Mouse (Mus musculus) skeletal muscle tissue, adult 2 months (tissue): ENCODE results near the gene Gpha2.
A peak's percentile ranks its signal among the peaks of the same experiment; 100 is the strongest.

Experiments
- DNase-seq: peaks from one replicate; pipeline ENCODE4 v3.0.0-alpha.2; 2012; ENCODE audit warnings: low read depth, low spot score

Gene Gpha2

DNA sequence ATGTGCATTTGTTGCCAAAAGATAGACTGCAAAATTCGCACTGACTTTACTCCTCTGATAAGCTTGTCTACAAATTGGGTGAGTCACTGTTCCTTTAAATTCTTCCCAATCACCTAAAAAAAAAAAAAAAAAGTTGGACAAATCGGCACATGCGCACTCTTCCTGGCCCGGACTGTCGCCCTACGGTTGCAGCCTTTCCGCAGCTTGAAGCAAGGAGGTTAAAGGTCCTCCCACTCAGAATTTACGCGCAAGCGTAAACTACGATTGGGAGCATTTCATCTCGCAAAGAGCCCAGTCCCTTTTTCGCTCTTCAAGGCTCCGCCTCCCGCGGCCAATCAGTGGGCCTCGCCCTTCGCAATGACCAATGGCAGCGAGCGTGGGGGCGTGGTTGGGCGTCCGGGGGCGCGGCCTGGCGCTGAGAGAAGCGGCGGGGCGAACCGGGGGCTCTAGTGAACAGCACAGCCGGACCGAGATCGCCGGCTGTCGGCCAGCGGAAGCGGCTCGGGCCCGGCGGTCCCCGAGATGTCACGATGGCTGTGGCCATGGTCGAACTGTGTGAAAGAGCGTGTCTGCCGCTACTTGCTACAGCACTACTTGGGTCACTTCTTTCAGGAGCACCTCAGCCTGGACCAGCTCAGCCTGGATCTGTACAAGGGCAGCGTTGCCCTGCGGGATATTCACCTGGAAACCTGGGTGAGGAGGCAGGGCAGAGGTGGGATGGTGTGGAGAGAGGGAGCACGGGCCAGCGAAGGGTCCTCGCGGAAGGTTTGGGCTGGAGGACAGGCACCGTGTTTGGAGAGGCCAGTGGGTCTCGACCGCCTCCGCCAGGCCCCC is 15.3 kb downstream of the Gpha2 start, which contains the start of gene Atg2a:
Gene Atg2a, plus strand, starts transcription at position 395 of the 834 bp plus-strand sequence.
- peak; percentile 99 for DNase-seq

DNA sequence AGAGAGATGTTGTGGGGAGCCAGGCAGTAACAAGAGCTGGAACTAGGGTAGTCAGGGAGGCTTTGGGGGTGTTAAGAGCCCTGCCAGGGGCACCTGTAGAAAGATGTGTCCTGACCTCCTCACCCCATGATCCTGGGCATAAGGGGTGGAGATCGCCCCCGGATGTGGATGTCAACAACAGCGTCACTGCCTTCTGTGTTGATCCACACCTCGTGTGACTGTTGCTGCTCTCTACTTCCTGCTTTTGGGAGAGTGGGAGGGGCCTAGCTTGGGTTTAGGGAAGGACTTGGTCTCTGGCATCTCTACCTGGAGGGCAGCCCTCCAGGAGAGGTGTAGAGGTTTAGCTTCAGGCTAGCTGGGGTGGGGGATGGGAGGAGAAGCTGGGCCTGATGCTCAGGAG is 16.1 kb downstream of the Gpha2 start:
- DNase-seq, result peak; percentile 43

DNA sequence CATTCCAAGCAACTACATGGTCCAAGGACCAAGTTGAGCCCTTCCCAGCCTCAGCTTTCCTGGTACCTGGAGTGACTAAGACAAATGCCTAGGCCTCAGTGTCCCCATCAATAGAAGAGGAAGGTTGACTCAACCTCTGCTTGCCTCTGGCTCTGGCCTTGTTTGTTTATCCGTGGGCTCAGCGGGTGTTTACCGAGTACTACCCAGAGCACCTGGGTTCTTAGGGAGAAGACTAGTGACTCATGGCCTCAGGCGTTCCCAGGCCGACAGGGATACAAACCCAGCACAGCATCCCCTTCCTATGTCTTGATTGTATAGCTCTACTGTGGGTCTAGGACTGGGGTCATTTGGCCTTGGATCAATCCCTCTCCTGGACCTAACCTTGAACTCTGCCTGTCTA is 17.0 kb downstream of the Gpha2 start:
- DNase-seq, result no peak

DNA sequence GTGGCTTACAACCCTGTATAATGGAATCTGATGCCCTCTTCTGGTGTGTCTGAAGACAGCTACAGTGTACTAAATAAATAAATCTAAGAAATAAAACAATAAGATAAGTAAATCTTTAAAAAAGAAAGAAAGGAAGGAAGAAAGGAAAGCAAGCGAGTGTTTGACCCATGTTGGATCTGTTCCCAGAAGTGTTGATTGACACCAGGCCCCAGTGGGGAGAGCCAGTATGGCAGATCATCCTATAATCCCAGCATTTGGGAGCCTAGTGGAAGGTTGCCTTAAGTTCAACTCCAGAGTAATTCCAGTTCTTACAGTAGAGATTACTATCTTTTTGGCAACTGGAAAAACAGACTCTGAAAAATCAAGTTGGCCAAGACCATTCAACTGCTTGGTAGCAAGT is 19.6 kb downstream of the Gpha2 start:
- no peak for DNase-seq

DNA sequence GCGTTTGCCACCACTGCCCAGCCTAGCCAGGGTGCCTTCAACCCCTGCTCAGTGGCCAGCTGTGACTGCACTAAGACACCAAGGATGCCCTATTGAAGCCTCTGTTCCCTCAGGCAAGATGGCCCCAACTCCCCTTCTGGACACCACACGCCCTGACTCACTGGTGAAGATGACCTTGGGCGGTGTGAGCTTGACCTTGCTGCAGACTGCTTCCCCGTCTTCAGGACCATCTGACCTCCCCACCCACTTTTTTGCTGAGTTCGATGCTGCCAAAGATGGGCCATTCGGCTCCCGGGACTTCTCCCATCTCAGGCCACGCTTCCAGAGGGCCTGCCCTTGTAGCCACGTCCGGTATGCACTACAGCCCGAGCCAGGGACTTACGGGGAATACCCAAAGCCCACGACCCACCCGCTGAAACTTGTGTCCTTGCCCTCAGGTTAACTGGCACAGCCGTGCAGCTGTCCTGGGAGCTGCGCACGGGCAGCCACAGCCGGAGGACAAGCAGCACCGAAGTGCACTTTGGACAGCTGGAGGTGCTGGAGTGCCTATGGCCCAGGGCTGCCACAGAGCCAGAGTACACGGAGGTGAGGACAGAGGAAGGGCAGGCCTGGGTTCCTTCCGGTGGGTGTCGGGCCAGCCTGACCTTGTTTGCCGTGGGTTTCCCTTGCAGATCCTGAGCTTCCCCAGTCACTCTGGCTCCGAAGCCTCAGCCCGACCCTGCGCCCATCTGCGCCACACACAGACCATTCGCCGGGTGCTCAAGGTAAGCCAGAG is 21.5 kb downstream of the Gpha2 start:
- DNase-seq, result no peak

DNA sequence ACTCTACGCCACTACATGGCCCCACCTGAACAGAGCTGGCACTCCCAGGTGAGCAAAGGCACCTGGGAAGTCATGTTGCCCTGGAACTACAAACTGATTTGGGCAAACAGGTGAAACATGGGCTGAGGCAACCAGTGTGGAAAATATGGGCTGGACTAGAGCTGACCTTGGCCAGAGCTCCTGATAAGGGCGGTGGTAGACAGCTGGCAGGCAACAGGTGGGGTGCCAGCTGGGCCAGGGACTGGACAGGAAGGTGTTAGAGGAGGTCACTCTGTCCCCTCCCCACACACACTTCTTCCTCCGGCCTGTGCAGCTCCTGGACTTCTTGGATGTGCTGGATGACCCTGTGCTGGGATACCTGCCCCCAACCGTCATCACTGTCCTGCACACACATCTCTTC is 26.8 kb downstream of the Gpha2 start:
- DNase-seq, result no peak

DNA sequence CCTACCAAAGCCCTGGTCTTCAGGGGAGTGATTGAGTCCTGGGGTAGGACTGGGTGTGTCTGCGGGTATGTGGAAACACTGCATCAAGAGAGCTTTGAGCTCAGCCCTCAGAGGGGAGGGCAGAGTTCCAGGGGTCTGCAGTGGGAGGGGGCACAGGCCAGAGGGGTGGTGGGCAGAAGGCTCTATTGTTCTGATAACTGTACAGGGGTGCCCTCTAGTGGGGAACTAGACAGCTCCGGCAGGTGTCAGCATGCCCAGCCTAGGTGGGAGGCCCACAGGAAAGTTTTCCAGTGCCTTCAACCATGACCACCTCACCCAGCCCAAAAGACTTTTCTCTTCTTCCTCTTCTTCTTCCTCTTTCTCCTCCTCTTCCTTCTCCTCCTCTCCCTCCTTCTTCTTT is 34.2 kb downstream of the Gpha2 start:
- DNase-seq, result no peak

DNA sequence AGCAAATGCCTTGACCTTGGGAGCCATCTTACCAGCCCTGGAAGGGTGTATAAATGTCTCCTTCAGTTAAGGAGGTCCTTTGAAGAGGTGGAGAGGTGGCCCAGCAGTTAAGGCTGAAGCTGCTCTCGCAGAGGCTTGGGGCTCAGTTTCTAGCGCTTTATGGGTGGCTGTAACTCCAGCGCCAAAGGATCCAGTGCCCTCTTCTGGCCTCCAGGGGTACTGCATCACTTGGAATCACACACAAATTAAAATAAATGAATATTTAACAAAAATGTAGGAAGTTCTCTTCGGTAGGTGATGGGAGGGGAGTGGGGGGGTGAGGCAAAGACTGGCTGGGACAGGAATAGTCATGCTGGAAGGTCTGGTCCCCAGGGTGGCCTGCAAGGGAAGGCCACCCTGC is 34.8 kb downstream of the Gpha2 start:
- no peak for DNase-seq

DNA sequence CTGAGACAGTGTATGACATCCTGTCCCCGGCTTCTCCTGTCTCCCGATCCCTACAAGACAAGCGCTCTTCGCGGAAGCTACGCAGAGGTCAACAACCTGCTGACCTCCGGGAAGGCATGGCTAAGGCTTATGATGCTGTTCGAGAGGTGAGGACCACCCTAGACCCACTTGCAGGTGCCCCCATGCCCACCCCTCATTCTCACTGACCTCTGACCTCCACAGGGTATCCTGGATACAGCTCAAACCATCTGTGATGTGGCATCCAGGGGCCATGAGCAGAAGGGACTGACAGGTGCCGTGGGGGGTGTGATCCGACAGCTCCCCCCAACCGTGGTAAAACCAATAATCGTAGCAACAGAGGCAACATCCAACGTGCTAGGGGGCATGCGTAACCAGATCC is 35.2 kb downstream of the Gpha2 start:
- DNase-seq, result no peak

DNA sequence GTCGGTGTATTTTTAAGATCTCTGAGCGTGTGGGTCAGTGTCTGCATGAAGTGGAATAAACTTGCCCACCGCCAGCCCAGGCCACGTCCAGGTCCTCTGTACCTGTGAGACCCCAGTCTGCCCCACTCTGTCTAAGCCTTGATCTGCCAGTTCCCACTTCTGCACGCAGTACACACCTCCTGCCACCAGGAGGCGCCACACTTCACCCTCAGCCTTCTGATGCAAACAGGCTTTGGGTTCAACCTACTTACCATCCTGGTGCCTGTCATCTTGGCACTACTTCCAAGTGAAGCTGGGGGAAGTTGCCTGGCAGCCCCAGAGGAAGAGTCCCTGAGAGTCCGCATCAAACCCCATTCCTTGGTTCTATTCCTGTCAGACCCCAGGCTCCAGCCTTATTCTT is 36.0 kb downstream of the Gpha2 start:
- DNase-seq, result no peak

DNA sequence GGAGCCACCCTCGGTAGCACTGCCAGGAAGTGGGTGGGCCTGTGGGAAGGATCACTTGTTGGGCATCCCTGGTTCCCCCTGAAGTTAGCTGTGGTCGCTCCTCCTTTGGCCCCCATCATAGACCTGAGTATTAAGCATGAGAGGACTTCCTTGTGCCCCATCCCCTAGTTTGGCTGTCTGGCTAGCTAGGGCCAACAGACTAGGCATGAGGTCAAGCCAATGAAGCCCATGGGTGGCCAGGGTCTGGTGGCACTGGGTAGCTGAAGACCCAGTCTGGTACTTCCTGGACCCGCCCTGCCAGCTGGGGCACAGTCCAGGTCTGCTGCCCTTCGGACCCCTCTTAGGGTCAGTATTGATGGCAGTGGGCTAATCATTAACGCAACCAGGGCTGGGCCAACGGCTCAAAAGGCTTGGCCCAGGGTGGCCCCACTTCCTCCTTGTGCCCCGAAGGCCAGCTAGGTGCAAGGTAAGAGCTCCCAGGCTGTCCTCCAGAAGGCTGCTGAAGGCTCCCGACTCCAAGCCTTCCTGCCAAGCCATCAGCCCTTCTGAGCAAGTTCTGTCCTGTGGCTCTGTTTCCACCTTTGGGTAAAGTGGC is 36.8 kb downstream of the Gpha2 start:
- no peak for DNase-seq

DNA sequence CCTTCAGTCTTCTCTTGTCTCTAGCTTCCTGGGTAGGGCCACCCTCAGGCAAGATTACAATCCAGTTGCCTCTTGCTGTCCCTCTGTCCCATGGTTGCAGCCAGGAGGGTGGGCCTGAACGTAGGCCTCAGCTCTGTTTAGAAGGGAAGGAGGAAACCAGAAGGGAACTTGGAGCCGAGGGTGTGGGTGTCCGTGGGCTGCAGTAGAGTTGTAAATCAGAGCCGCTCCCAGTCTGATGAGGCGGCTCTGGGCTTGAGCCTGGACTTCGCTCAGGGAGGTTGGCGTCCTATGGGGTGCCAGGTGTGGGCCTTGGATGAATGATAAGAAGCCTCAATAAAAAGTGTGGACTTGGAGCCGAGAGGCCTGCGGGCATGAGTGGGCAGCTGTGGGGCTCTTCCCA is 38.0 kb downstream of the Gpha2 start:
- no peak for DNase-seq

DNA sequence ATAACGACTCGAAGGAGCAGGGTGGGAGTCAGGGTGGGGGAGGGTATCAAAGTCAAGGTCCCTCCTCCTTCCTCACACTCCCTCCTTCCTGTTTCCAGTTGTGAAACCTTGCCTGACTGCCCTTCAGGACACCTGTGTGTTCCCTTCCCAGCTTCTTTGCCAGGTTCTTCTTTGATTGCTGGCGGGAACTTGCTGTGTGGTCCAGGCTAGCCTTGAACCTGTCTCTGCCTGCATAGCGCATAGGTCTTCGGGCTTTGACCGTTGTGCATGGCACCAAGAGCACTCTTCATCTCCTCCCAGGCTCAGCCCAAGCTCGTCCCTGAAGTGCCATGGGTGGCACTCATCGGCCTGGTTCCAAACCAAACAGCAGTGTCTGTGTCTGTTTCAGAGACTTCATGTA is 38.8 kb downstream of the Gpha2 start:
- DNase-seq, result no peak

DNA sequence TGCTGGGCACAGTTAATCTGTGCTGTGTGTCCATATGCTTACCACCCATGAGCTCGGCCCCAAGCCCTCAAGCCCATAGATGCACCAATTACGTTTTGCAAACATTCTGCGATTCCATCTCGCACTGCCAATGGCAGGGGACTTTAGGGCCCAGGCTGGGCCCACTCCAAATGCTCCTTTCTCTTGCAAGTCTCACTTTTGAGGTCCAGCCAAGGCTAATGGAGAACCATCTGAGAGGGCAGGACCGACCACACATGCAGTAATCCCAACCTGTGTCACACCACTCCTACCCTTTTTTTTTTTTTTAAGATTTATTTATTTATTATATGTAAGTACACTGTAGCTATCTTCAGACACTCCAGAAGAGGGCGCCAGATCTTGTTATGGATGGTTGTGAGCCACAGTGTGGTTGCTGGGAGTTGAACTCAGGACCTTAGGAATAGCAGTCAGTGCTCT is 39.6 kb downstream of the Gpha2 start:
- DNase-seq, result no peak

DNA sequence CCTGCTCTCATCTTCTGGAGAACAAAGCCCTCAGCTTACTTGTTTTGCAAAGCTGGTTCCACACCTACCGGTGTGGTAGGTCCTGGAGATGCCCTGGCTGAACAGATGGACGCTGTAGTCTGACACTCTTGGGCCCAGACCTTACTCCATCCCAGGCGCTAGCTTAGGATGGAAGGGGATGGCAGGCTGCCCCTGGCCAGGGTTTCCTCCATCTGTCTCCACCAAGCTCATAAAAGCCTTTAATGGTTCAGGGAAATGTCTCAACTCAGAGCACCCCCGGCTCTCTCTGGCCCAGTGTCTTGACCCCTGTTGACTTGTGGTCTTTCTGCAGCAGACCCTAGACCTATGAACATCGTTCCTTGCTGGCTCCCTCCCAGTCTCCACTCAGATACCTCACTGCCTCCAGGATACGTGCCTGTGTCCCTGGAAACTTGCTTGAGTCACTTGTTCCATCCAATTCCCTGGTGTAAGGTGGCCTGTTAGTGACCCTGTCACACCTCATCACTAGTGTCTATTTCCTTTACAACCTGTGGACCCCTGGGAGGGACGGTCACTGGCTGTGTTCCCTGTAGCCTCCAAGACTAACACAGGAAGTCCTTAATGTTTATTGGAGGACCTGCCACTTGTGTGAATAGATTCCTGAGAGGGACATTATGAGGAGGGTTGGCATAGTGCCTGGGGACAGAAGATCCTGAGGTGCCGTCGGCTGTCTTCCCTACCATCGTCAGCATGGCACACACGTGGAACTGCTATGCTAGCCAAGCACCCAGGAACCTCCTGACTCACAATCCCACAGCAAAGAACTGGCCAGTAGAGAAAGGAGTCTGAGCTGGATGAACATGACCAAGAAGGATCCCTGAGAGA is 41.4 kb downstream of the Gpha2 start:
- peak; percentile 40 for DNase-seq

DNA sequence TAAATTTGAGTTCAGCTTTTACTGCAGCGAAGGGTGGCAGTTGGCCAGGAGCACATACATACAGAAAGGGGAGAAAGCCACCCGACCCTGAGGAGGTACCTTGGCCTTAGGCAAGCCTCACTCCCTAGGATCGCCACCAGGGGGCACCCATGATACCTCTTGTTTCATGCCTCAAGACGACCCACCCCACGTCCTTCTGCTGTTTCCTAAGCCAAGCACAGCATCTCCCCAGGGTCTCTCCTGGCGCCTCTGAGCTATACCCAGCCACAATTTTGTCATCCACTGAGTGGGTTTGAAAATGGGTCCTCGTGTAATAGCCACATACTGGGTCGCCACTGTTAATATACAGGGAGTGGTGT is 42.0 kb downstream of the Gpha2 start:
- peak; percentile 86 for DNase-seq

DNA sequence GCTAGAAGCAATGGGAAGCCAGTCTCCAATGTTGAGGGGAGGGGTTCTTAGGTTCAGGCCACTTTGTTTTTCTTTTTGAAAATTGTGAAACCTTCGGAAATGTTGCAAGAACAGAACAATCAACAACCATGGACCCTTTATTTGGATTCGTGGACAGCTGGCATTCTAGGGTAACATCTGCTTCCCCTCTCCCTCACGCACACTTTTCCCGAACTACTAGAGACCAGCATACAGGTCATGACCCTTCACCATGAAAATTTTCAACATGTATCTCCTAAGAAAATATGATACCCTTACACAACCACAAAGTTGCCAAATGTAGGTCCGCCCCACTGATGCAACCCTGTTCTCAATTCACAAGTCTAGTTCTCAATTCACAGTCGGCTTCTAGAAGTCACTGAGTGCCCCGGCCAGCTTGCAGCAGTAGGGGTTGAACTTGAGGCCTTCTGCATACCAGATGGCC is 42.5 kb downstream of the Gpha2 start:
- DNase-seq, result no peak

DNA sequence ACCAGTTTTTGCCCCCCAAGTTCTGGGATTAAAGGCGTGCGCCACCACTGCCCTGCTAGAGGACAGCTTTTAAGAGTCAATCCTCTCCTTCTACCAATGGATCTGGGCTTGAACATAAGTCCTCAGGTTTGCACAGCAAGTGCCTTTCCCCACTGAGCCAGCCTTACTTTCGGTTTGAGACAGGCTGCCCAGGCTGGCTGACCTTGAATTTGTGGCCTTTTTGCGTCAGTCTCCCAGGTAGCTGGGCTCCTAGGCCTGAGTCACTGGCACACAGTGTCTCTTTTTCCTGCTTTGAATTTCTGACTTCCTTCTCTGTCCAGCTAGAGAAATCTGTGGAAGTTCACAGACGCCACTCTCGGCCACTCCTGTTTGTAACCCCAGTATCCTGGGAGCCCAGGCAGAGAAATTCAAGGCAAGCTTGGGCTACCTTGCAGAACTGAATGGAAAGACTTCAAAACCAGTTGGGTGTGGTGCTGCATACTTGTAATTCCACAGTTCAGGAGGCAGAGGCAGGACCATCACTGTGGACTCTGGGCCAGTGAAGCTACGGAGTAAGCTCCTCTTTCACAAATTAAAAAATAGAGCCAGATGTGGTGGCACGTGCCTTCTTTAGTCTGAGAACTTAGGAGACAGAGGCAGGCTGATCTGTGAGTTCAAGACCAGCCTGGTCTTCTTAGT is 43.8 kb downstream of the Gpha2 start:
- DNase-seq, result no peak

DNA sequence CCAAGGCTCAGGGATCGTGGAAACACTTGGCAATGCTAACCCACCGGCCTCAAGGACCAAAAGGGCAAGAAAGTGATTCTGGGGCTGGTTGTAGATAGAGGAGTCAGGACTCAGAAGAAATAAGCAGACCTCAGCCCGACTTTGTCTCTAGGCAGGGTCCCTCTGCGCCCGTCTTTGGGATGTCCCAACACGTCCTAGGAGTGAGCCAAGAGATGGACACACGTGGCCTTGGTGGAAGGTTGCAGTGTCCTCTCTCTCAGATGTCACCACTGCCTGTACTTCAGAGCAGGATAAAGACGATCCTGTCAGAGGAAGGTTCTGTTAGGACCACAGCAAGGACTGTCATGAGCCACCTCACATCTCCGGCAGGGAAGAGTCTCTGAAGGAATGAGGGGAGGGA is 44.5 kb downstream of the Gpha2 start:
- no peak for DNase-seq

DNA sequence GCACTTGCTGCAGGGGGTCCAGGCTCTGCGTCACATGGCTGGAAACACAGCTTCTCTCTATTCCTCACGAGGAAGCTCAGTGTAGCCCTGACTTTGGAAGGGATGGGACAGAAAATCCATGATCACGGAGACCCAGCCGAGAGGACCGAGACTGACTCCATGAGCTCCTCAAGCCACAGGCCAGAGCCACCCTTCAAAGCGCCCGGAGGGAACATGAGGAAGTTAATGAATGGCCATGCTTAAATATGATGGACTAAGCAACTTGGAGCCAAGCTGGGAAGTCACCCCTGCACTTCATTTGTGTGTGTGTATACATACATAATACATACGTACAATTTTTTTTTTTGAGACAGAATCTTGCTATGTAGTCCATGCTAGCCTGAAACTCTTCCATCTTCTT is 45.0 kb downstream of the Gpha2 start:
- no peak for DNase-seq

DNA sequence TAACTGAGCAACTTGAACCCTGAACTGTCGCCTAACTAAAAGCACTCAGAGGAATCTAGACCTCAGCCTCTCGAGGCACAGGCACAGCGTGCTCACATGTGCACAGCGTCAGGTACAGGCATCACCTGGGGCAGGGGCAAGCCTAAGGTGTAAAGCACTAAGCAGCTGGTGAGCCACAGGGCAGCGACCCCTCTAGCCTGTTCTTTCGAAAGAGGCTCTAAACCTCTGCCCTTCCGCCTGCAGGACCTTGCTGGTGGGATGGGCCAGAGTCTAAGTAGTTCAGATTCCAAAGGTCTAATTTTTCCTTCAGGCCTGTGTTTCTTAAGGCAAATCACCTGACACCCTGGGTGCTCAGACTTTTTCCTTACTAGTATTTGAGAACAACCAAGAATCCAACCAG is 45.9 kb downstream of the Gpha2 start:
- DNase-seq, result no peak
